Mouse (Mus musculus) lung, adult 2 months (tissue): ENCODE measurements around the gene Arid3a. TPM values are rescaled to one million over a fixed set of nuclear protein-coding genes. Genes with fewer than 3 reads are reported as not detected.

Experiments used
- DNase-seq: peaks from one replicate; pipeline ENCODE4 v3.0.0; 2022
- H3K4me1 ChIP-seq: fragments of 200-500 bp; 2 replicates; pipeline ENCODE4 v1.6.1; 2011; ENCODE audit warnings: low read length; ENCODE audit not compliant: control insufficient read depth, insufficient read depth
- H3K4me3 ChIP-seq: fragments of 200-500 bp; replicated peaks from 2 replicates; pipeline ENCODE3; 2011; ENCODE audit warnings: low read depth, mild to moderate bottlenecking, control low read depth, low read length; ENCODE audit errors: extremely low read depth
- CTCF ChIP-seq: fragments of 200-500 bp; IDR thresholded peaks from 2 replicates; pipeline ENCODE4 v1.5.1; 2011; ENCODE audit warnings: mild to moderate bottlenecking, low read length, control low read depth; ENCODE audit not compliant: insufficient read depth
- POLR2A ChIP-seq: fragments of 200-500 bp; IDR thresholded peaks from 2 replicates; pipeline ENCODE4 v1.6.1; 2011; ENCODE audit warnings: low read depth, mild to moderate bottlenecking, control low read depth, low read length, borderline replicate concordance; ENCODE audit errors: extremely low read depth
- WGBS: fragments of 180-500 bp; shearing (Covaris S2); methylation state at CpG from one replicate; pipeline ENCODE4 v1.1.7; 2018; 5-methylcytosine and 5-hydroxymethylcytosine counted together
- polyA plus RNA-seq: library from polyadenylated mRNA; depleted of rRNA; stranded (reverse); fragments of >200 nt; gene quantifications from 2 replicates; pipeline ENCODE4 v1.2.3, GENCODE M21; 2012

The Arid3a gene
- polyA plus RNA-seq, 1 experiment: 7.8 TPM

GRCm38 (mm10) chr10:79933861-79934260, 7.0 kb downstream of the Arid3a start:
- no peak for DNase-seq
- 33% methylated on average over 6 of the region's 6 CpGs for WGBS
- TF ChIP-seq CTCF (no peak), POLR2A (no peak)
- H3K4me1 ChIP-seq: peaks cover 40% of the 10 kb centered on the region
- no peak overlapping the region for H3K4me3 ChIP-seq

- no peak for TF ChIP-seq CTCF
- no peak for TF ChIP-seq POLR2A
- Histone ChIP-seq H3K4me3 (no peak overlapping the region), H3K4me1 (peaks cover 40% of the 10 kb centered on the region)
- WGBS: 11% methylated on average over 13 of the region's 13 CpGs
- DNase-seq: peak; percentile 88
These were observed 7.5 kb downstream of the Arid3a start for GRCm38 (mm10) chr10:79934272-79934721.

- TF ChIP-seq POLR2A: no peak
- no peak for TF ChIP-seq CTCF
- 72% methylated on average over 16 of the region's 16 CpGs for WGBS
- no peak overlapping the region for H3K4me3 ChIP-seq
- no peak for DNase-seq
- peaks cover 40% of the 10 kb centered on the region for H3K4me1 ChIP-seq
These were observed 8.1 kb downstream of the Arid3a start for GRCm38 (mm10) chr10:79934794-79935569.

GRCm38 (mm10) chr10:79936284-79936910, 9.6 kb downstream of the Arid3a start:
- WGBS: 15% methylated on average over 10 of the region's 10 CpGs
- no peak for DNase-seq
- TF ChIP-seq CTCF (no peak), POLR2A (no peak)
- H3K4me3 ChIP-seq: no peak overlapping the region
- peaks cover 40% of the 10 kb centered on the region for H3K4me1 ChIP-seq

GRCm38 (mm10) chr10:79936911-79937441, 10.1 kb downstream of the Arid3a start:
- DNase-seq: peak; percentile 87
- WGBS: 2% methylated on average over 27 of the region's 27 CpGs
- no peak for TF ChIP-seq CTCF
- TF ChIP-seq POLR2A: no peak
- no peak overlapping the region for H3K4me3 ChIP-seq
- peaks cover 40% of the 10 kb centered on the region for H3K4me1 ChIP-seq

GRCm38 (mm10) chr10:79937775-79938526, 11.1 kb downstream of the Arid3a start:
- no peak overlapping the region for H3K4me3 ChIP-seq
- 73% methylated on average over 11 of the region's 11 CpGs for WGBS
- peaks cover 36% of the 10 kb centered on the region for H3K4me1 ChIP-seq
- DNase-seq: no peak
- TF ChIP-seq CTCF (no peak), POLR2A (no peak)

- Histone ChIP-seq H3K4me3 (no peak overlapping the region), H3K4me1 (peaks cover 20% of the 10 kb centered on the region)
- 47% methylated on average over 7 of the region's 7 CpGs for WGBS
- TF ChIP-seq POLR2A: no peak
- no peak for TF ChIP-seq CTCF
- no peak for DNase-seq
These were observed 13.9 kb downstream of the Arid3a start for GRCm38 (mm10) chr10:79940749-79941148.

GRCm38 (mm10) chr10:79942988-79943387, 16.1 kb downstream of the Arid3a start:
- no peak for DNase-seq
- Histone ChIP-seq H3K4me1 (peaks cover 5% of the 10 kb centered on the region), H3K4me3 (no peak overlapping the region)
- WGBS: 91% methylated on average over 1 of the region's 1 CpGs
- no peak for TF ChIP-seq CTCF
- TF ChIP-seq POLR2A: no peak

GRCm38 (mm10) chr10:79943471-79943901, 16.6 kb downstream of the Arid3a start:
- peaks cover 5% of the 10 kb centered on the region for H3K4me1 ChIP-seq
- TF ChIP-seq POLR2A: no peak
- no peak for TF ChIP-seq CTCF
- H3K4me3 ChIP-seq: no peak overlapping the region
- WGBS: 76% methylated on average over 9 of the region's 9 CpGs
- no peak for DNase-seq
